Mouse (Mus musculus) heart, embryonic 15.5 days (tissue): ENCODE results near the gene Hprt. TPM values are rescaled to one million over a fixed set of nuclear protein-coding genes. Genes with fewer than 3 reads are reported as not detected.
"Not testable (repeated sequence)": the region's sequence is repeated elsewhere in the genome, so short reads cannot be mapped to it uniquely, and the experiment has no call there.

Experiments
- ATAC-seq: fragments of 200-750 bp; cut with Nextera tagmentation; replicated peaks from 2 replicates; pipeline ENCODE4 v1.8.0; 2017; ENCODE audit warnings: low read depth, moderate TSS enrichment; ENCODE audit not compliant: insufficient number of reproducible peaks, insufficient read depth, low FRiP score
- H3K27ac ChIP-seq: fragments of 300-500 bp; sonication (generic); 2 replicates; pipeline ENCODE4 v1.5.1; 2015; ENCODE audit warnings: mild to moderate bottlenecking, inconsistent platforms
- H3K27me3 ChIP-seq: fragments of 300-500 bp; sonication (generic); 2 replicates; pipeline ENCODE4 v1.6.1; 2015; ENCODE audit warnings: inconsistent platforms
- H3K36me3 ChIP-seq: fragments of 300-500 bp; sonication (generic); 2 replicates; pipeline ENCODE4 v1.6.1; 2015; ENCODE audit warnings: mild to moderate bottlenecking, inconsistent platforms
- H3K4me1 ChIP-seq: fragments of 300-500 bp; sonication (generic); replicated peaks from 2 replicates; pipeline ENCODE4 v1.6.1; 2015; ENCODE audit warnings: inconsistent platforms
- H3K4me2 ChIP-seq: fragments of 300-500 bp; sonication (generic); 2 replicates; pipeline ENCODE4 v1.6.1; 2015; ENCODE audit warnings: inconsistent platforms, mild to moderate bottlenecking, moderate library complexity
- H3K4me3 ChIP-seq: fragments of 300-500 bp; sonication (generic); 2 replicates; pipeline ENCODE4 v1.5.1; 2015; ENCODE audit warnings: mild to moderate bottlenecking, inconsistent platforms
- H3K9ac ChIP-seq: fragments of 300-500 bp; sonication (generic); 2 replicates; pipeline ENCODE4 v1.6.1; 2015; ENCODE audit warnings: mild to moderate bottlenecking, inconsistent platforms
- H3K9me3 ChIP-seq: fragments of 300-500 bp; sonication (generic); replicated peaks from 2 replicates; pipeline ENCODE4 v1.6.1; 2016; ENCODE audit warnings: inconsistent platforms
- WGBS: fragments of 180-500 bp; shearing (Covaris S2); methylation state at CpG from one replicate; pipeline ENCODE4 v1.1.7; 2015; ENCODE audit warnings: mixed read lengths; 5-methylcytosine and 5-hydroxymethylcytosine counted together
- polyA plus RNA-seq: library from polyadenylated mRNA; unstranded; fragments of >200 nt; fragmentation: Nextera tagmentation; extraction: Ambion mirVana; gene quantifications from 2 replicates; pipeline ENCODE4 v1.2.1, GENCODE M21; 2015

Hprt gene
- polyA plus RNA-seq, 1 experiment from 2014 or later: 238 TPM

GRCm38 (mm10) chrX:52994726-52995125 is 6.8 kb downstream of the Hprt start:
- not testable (repeated sequence) for H3K9me3 ChIP-seq, ATAC-seq, H3K9ac ChIP-seq, H3K27me3 ChIP-seq, H3K4me2 ChIP-seq, H3K4me1 ChIP-seq, H3K36me3 ChIP-seq, H3K4me3 ChIP-seq, H3K27ac ChIP-seq
- 71% methylated on average over 5 of the region's 5 CpGs for WGBS

DNA sequence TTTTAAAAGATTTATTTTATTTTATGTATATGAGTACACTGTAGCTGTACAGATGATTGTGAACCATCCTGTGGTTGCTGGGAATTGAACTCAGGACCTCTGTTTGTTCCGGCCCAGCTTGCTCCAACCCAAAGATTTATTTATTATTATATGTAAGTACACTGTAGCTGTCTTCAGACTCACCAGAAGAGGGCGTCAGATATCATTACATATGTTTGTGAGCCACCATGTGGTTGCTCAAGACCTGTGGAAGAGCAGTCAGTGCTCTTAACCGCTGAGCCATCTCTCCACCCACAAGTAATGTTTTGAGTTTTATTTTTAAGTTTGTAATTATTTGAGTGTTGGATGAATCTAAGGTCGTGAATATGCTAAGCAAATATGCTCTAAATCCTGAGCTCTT is 16.9 kb downstream of the Hprt start:
- H3K36me3 ChIP-seq, H3K9me3 ChIP-seq, H3K4me3 ChIP-seq, ATAC-seq, H3K4me1 ChIP-seq, H3K27me3 ChIP-seq, H3K9ac ChIP-seq, H3K4me2 ChIP-seq, H3K27ac ChIP-seq: not testable (repeated sequence)
- 58% methylated on average over 4 of the region's 4 CpGs for WGBS

- 52% methylated on average over 3 of the region's 3 CpGs for WGBS
- no peak overlapping the region for H3K4me2 ChIP-seq
- no peak for ATAC-seq
- peaks cover 4% of the 10 kb centered on the region for H3K36me3 ChIP-seq
- no peaks in the 10 kb centered on the region for H3K27me3 ChIP-seq
- H3K9ac ChIP-seq: no peak overlapping the region
- H3K27ac ChIP-seq: no peak overlapping the region
- no peaks in the 10 kb centered on the region for H3K4me1 ChIP-seq
- H3K4me3 ChIP-seq: no peak overlapping the region
- H3K9me3 ChIP-seq: no peaks in the 10 kb centered on the region
Observed at GRCm38 (mm10) chrX:53006062-53006461, 18.1 kb downstream of the Hprt start.

DNA sequence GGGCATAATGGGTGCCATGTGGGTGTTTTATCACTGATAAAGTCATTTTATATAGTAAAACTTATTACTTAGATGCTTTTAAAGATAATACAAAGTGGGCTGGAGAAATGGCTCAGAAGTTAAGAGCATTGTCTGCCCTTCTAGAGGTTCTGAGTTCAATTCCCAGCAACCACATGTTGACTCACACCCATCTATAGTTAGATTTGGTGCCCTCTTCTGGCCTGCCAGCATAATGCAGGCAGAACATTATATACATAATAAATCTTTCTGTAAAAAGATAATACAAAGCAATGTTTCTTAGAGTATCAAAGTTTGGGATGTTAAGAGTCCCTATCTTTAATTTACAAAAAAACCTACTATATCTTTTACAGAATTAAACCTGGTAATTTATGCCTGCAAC is 27.6 kb downstream of the Hprt start:
- no peaks in the 10 kb centered on the region for H3K27me3 ChIP-seq
- H3K4me2 ChIP-seq: no peak overlapping the region
- no peak for ATAC-seq
- H3K9me3 ChIP-seq: no peaks in the 10 kb centered on the region
- H3K36me3 ChIP-seq: peaks cover 9% of the 10 kb centered on the region
- H3K4me3 ChIP-seq: no peak overlapping the region
- H3K9ac ChIP-seq: no peak overlapping the region
- H3K27ac ChIP-seq: no peak overlapping the region
- H3K4me1 ChIP-seq: no peaks in the 10 kb centered on the region

DNA sequence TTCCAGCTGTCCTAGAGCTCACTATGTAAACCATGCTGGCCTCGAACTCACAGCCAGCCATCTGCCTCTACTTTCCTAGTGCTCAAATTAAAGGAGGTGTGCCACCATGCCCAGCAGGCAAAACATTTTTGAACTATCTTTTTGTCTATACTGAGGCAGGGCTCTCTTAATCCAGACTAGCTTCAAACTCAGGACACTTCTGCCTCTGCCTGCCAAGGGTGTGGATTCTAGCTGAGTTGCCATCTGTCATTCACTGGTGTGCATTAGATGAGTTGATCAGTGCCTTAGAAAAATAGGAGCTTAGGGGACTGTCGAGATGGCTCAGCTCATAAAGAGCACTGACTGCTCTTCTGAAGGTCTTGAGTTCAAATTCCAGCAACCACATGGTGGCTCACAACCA is 35.1 kb downstream of the Hprt start:
- Histone ChIP-seq H3K4me3 (no peak overlapping the region), H3K27me3 (no peaks in the 10 kb centered on the region), H3K9me3 (no peaks in the 10 kb centered on the region), H3K9ac (no peak overlapping the region), H3K4me2 (no peak overlapping the region), H3K27ac (no peak overlapping the region), H3K4me1 (no peaks in the 10 kb centered on the region), H3K36me3 (peaks cover 3% of the 10 kb centered on the region; the same call in 1 of the 2 replicates)
- ATAC-seq: no peak
- 78% methylated on average over 2 of the region's 2 CpGs for WGBS

- not testable (repeated sequence) for ATAC-seq, H3K4me1 ChIP-seq, H3K27ac ChIP-seq, H3K27me3 ChIP-seq, H3K9me3 ChIP-seq, H3K4me3 ChIP-seq, H3K9ac ChIP-seq, H3K4me2 ChIP-seq, H3K36me3 ChIP-seq
- WGBS: 26% methylated on average over 3 of the region's 3 CpGs
Observed at GRCm38 (mm10) chrX:53024268-53024667, 36.3 kb downstream of the Hprt start.

DNA sequence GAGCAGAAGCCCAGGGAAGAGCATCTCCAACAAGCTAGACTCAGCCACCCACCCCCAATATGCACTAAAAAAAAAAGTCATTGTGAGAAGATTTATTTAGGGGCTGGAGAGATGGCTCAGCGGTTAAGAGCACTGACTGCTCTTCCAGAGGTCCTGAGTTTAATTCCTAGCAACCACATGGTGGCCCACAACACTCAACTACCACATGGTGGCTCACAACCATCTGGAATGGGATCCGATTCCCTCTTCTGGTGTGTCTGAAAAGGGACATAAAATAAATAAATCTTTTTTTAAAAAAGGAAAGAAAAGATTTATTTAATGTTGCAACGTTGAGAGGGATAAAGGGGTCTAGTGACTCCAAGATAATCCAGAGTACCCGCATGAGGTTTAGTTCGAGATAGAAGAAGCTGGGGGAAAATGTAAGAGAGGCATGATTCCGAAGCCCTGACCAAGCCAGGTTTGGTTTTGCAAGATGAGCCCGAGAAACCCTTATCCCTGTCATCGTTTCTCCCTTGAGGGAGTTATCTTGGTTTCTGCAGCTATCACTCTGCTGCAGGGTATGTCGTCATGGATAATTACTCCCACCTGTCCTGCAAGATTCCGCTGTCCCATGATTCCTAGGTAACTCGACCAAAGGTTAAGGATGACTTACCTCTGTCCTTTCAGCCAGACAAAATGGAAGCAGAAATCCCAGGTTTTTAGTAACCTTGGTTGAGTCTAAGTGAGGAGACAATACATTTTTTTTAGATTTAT is 37.7 kb downstream of the Hprt start:
- Histone ChIP-seq H3K36me3 (peaks cover 3% of the 10 kb centered on the region; the same call in 1 of the 2 replicates), H3K27me3 (no peaks in the 10 kb centered on the region), H3K9ac (no peak overlapping the region), H3K4me2 (no peak overlapping the region), H3K27ac (no peak overlapping the region), H3K4me1 (no peaks in the 10 kb centered on the region), H3K4me3 (no peak overlapping the region), H3K9me3 (no peaks in the 10 kb centered on the region)
- WGBS: 46% methylated on average over 11 of the region's 11 CpGs
- no peak for ATAC-seq

- Histone ChIP-seq H3K4me3 (no peak overlapping the region), H3K4me1 (no peaks in the 10 kb centered on the region), H3K36me3 (no peaks in the 10 kb centered on the region), H3K9ac (no peak overlapping the region), H3K27me3 (no peaks in the 10 kb centered on the region), H3K27ac (no peak overlapping the region), H3K4me2 (no peak overlapping the region), H3K9me3 (no peaks in the 10 kb centered on the region)
- WGBS: 52% methylated on average over 5 of the region's 5 CpGs
- ATAC-seq: no peak
Observed at GRCm38 (mm10) chrX:53029559-53029958, 41.6 kb downstream of the Hprt start.

GRCm38 (mm10) chrX:53038194-53038593 is 50.3 kb downstream of the Hprt start:
- no peak overlapping the region for H3K4me2 ChIP-seq
- H3K36me3 ChIP-seq: no peaks in the 10 kb centered on the region
- 83% methylated on average over 4 of the region's 4 CpGs for WGBS

DNA sequence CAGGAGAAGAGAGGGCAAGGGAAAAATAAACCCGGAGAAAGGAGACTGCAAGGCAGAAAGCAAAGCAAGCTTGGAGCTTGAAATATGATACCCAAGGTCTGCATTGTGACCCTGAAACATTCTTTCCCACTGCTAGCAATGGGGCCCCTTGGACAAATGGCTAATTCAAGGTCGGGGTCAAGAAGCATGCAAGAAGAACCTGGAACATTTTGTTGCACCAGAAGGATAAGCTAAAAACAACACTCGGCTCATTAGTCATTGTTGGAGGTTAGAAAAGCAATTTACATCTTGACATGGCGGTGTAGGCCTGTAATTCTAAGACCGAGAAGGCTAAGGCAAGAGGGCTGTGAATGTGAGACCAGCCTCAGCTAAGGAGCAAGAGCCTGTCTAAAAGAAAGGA is 51.7 kb downstream of the Hprt start:
- Histone ChIP-seq H3K27ac (no peak overlapping the region), H3K4me2 (no peak overlapping the region), H3K27me3 (no peaks in the 10 kb centered on the region), H3K4me1 (peaks cover 2% of the 10 kb centered on the region; the same call in 1 of the 2 replicates), H3K9ac (no peak overlapping the region), H3K9me3 (no peaks in the 10 kb centered on the region), H3K4me3 (no peak overlapping the region), H3K36me3 (no peaks in the 10 kb centered on the region)
- 47% methylated on average over 5 of the region's 5 CpGs for WGBS
- ATAC-seq: no peak

More at GRCm38 (mm10) chrX:53038194-53038593, 50.3 kb downstream of the Hprt start:
- Histone ChIP-seq H3K4me1 (no peaks in the 10 kb centered on the region), H3K27ac (no peak overlapping the region), H3K4me3 (no peak overlapping the region), H3K9me3 (no peaks in the 10 kb centered on the region), H3K27me3 (no peaks in the 10 kb centered on the region), H3K9ac (no peak overlapping the region)
- no peak for ATAC-seq

GRCm38 (mm10) chrX:53040138-53040537 is 52.2 kb downstream of the Hprt start:
- Histone ChIP-seq H3K9me3 (no peaks in the 10 kb centered on the region), H3K4me2 (no peak overlapping the region), H3K27me3 (no peaks in the 10 kb centered on the region), H3K9ac (no peak overlapping the region), H3K4me1 (peaks cover 7% of the 10 kb centered on the region), H3K36me3 (no peaks in the 10 kb centered on the region), H3K27ac (no peak overlapping the region), H3K4me3 (no peak overlapping the region)
- no peak for ATAC-seq
- WGBS: 80% methylated on average over 6 of the region's 6 CpGs

- H3K4me3 ChIP-seq: no peak overlapping the region
- peaks cover 15% of the 10 kb centered on the region for H3K4me1 ChIP-seq
- H3K9me3 ChIP-seq: no peaks in the 10 kb centered on the region
- ATAC-seq: no peak
- H3K27ac ChIP-seq: no peak overlapping the region
- WGBS: 75% methylated on average over 6 of the region's 6 CpGs
- no peak overlapping the region for H3K4me2 ChIP-seq
- no peaks in the 10 kb centered on the region for H3K36me3 ChIP-seq
- H3K27me3 ChIP-seq: no peaks in the 10 kb centered on the region
- no peak overlapping the region for H3K9ac ChIP-seq
Observed at GRCm38 (mm10) chrX:53041006-53041405, 53.1 kb downstream of the Hprt start.
